Mouse (Mus musculus) embryo, embryonic 10.5 days (tissue): ENCODE data around the gene Tmem120b.

ENCODE experiments used
- DNase-seq: peaks from one replicate; pipeline ENCODE4 v3.0.0-alpha.2; 2015; ENCODE audit warnings: low spot score

Gene Tmem120b

DNA sequence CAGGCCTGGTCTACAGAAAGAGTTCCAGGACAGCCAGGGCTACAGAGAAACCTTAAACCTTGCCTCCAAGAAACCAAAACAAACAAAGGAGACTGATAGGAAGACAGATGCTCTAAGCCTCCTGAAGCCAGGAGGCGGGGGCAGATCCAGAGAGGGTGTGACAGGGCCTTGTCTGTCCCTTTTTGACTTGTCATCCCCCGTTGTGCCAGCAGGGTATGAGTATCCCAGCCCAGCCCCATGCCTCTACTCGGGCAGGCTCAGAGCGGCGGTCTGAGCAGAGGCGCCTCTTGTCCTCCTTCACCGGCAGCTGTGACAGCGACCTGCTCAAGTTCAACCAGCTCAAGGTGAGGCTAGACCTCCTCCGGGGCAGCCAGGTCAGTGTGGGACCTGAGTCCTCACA, 94.7 kb downstream of the Tmem120b start:
- no peak for DNase-seq

GRCm38 (mm10) chr5:123166437-123166836, 98.2 kb downstream of the Tmem120b start:
- DNase-seq = no peak
